Mouse (Mus musculus) testis, postnatal 14 days (tissue): ENCODE measurements around the gene Jmjd7.

Source experiments
- DNase-seq: peaks from one replicate; pipeline ENCODE4 v3.0.0; 2021; ENCODE audit warnings: low spot score

The Jmjd7 gene

GRCm38 (mm10) chr2:120011462-120012200 is 15.7 kb upstream of the Jmjd7 start:
- no peak for DNase-seq

- DNase-seq: peak; percentile 66
Measured at GRCm38 (mm10) chr2:120012924-120013323, 14.4 kb upstream of the Jmjd7 start.

GRCm38 (mm10) chr2:120013831-120014486 is 13.3 kb upstream of the Jmjd7 start:
- DNase-seq: no peak

- DNase-seq: no peak
Measured at GRCm38 (mm10) chr2:120015882-120016281, 11.4 kb upstream of the Jmjd7 start.

GRCm38 (mm10) chr2:120017599-120017998 is 9.7 kb upstream of the Jmjd7 start:
- DNase-seq: no peak

- peak; percentile 81 for DNase-seq
Measured at GRCm38 (mm10) chr2:120024337-120024736, 2.9 kb upstream of the Jmjd7 start.

GRCm38 (mm10) chr2:120027950-120028331 is 658 bp downstream of the Jmjd7 start:
- no peak for DNase-seq

GRCm38 (mm10) chr2:120030380-120030779 is 3.1 kb downstream of the Jmjd7 start:
- no peak for DNase-seq

- DNase-seq: no peak
Measured at GRCm38 (mm10) chr2:120032726-120033467, 5.6 kb downstream of the Jmjd7 start, which contains the start of gene Pla2g4b. Gene Pla2g4b (plus strand): TSS chr2:120033417.

- DNase-seq: no peak
Measured at GRCm38 (mm10) chr2:120033726-120034125, 6.4 kb downstream of the Jmjd7 start.

- DNase-seq: no peak
Measured at GRCm38 (mm10) chr2:120037744-120038143, 10.5 kb downstream of the Jmjd7 start.

GRCm38 (mm10) chr2:120040991-120041390 is 13.7 kb downstream of the Jmjd7 start:
- no peak for DNase-seq

GRCm38 (mm10) chr2:120044101-120044603 is 16.9 kb downstream of the Jmjd7 start:
- DNase-seq: no peak

- no peak for DNase-seq
Measured at GRCm38 (mm10) chr2:120044676-120045075, 17.4 kb downstream of the Jmjd7 start.

GRCm38 (mm10) chr2:120046486-120047310 is 19.4 kb downstream of the Jmjd7 start:
- DNase-seq: no peak

GRCm38 (mm10) chr2:120048173-120048572 is 20.9 kb downstream of the Jmjd7 start:
- no peak for DNase-seq

GRCm38 (mm10) chr2:120049632-120050274 is 22.5 kb downstream of the Jmjd7 start:
- no peak for DNase-seq

GRCm38 (mm10) chr2:120051405-120051804 is 24.1 kb downstream of the Jmjd7 start:
- DNase-seq: no peak

GRCm38 (mm10) chr2:120054771-120055552 is 27.7 kb downstream of the Jmjd7 start:
- peak; percentile 85 for DNase-seq

GRCm38 (mm10) chr2:120055923-120056322 is 28.6 kb downstream of the Jmjd7 start:
- DNase-seq: no peak
